Mouse (Mus musculus) neural tube, embryonic 15.5 days (tissue): Measurements from ENCODE around the gene Igdcc3. TPM values are rescaled to one million over a fixed set of nuclear protein-coding genes. Genes with fewer than 3 reads are reported as not detected.

Experiments
- ATAC-seq: fragments of 200-750 bp; cut with Nextera tagmentation; 2 replicates; pipeline ENCODE4 v1.8.0; 2017; ENCODE audit warnings: mild to moderate bottlenecking, moderate TSS enrichment, moderate library complexity; ENCODE audit not compliant: low FRiP score
- H3K27ac ChIP-seq: fragments of 300-500 bp; sonication (generic); replicated peaks from 2 replicates; pipeline ENCODE4 v1.5.1; 2015; ENCODE audit warnings: mild to moderate bottlenecking, inconsistent platforms
- H3K27me3 ChIP-seq: fragments of 300-500 bp; sonication (generic); replicated peaks from 2 replicates; pipeline ENCODE4 v1.6.1; 2015; ENCODE audit warnings: inconsistent platforms
- H3K36me3 ChIP-seq: fragments of 300-500 bp; sonication (generic); 2 replicates; pipeline ENCODE4 v1.6.1; 2015; ENCODE audit warnings: inconsistent platforms
- H3K4me1 ChIP-seq: fragments of 300-500 bp; sonication (generic); 2 replicates; pipeline ENCODE4 v1.6.1; 2015; ENCODE audit warnings: inconsistent platforms
- H3K4me2 ChIP-seq: fragments of 300-500 bp; sonication (generic); 2 replicates; pipeline ENCODE4 v1.6.1; 2015; ENCODE audit warnings: inconsistent platforms, mild to moderate bottlenecking, moderate library complexity
- H3K4me3 ChIP-seq: fragments of 300-500 bp; sonication (generic); replicated peaks from 2 replicates; pipeline ENCODE4 v1.5.1; 2015; ENCODE audit warnings: mild to moderate bottlenecking, inconsistent platforms
- H3K9ac ChIP-seq: fragments of 300-500 bp; sonication (generic); replicated peaks from 2 replicates; pipeline ENCODE4 v1.6.1; 2015; ENCODE audit warnings: mild to moderate bottlenecking, inconsistent platforms
- H3K9me3 ChIP-seq: fragments of 300-500 bp; sonication (generic); replicated peaks from 2 replicates; pipeline ENCODE4 v1.6.1; 2016; ENCODE audit warnings: inconsistent platforms
- WGBS: fragments of 180-500 bp; shearing (Covaris S2); methylation state at CpG from one replicate; pipeline ENCODE4 v1.1.7; 2015; ENCODE audit warnings: mixed read lengths; 5-methylcytosine and 5-hydroxymethylcytosine counted together
- polyA plus RNA-seq: library from polyadenylated mRNA; unstranded; fragments of >200 nt; fragmentation: Nextera tagmentation; extraction: Ambion mirVana; gene quantifications from 2 replicates; pipeline ENCODE4 v1.2.1, GENCODE M21; 2015

The Igdcc3 gene
- polyA plus RNA-seq, 1 experiment from 2014 or later, result 8.9 TPM

- ATAC-seq, result no peak
- WGBS, result 88% methylated on average over 2 of the region's 2 CpGs
- peaks cover 14% of the 10 kb centered on the region for H3K4me1 ChIP-seq
- H3K9ac ChIP-seq, result no peak overlapping the region
- H3K36me3 ChIP-seq, result peaks cover 35% of the 10 kb centered on the region
- no peak overlapping the region for H3K4me3 ChIP-seq
- no peaks in the 10 kb centered on the region for H3K27me3 ChIP-seq
- no peaks in the 10 kb centered on the region for H3K9me3 ChIP-seq
- no peak overlapping the region for H3K27ac ChIP-seq
- no peak overlapping the region for H3K4me2 ChIP-seq
These were observed 27.3 kb upstream of the Igdcc3 start for GRCm38 (mm10) chr9:65113694-65114093.

GRCm38 (mm10) chr9:65115891-65116290 is 25.1 kb upstream of the Igdcc3 start:
- H3K4me3 ChIP-seq, result no peak overlapping the region
- ATAC-seq, result no peak
- WGBS, result 73% methylated on average over 2 of the region's 2 CpGs

GRCm38 (mm10) chr9:65117516-65117915 is 23.5 kb upstream of the Igdcc3 start:
- no peak for ATAC-seq
- Histone ChIP-seq H3K4me3 (no peak overlapping the region), H3K4me2 (no peak overlapping the region), H3K27me3 (peaks cover 8% of the 10 kb centered on the region; the same call in 1 of the 2 replicates), H3K27ac (no peak overlapping the region), H3K9ac (no peak overlapping the region), H3K9me3 (no peaks in the 10 kb centered on the region), H3K4me1 (no peaks in the 10 kb centered on the region), H3K36me3 (peaks cover 38% of the 10 kb centered on the region)
- WGBS, result 71% methylated on average over 2 of the region's 2 CpGs

More at GRCm38 (mm10) chr9:65115891-65116290, 25.1 kb upstream of the Igdcc3 start:
- Histone ChIP-seq H3K9me3 (no peaks in the 10 kb centered on the region), H3K4me2 (no peak overlapping the region), H3K4me1 (no peaks in the 10 kb centered on the region), H3K9ac (no peak overlapping the region), H3K27ac (no peak overlapping the region), H3K36me3 (peaks cover 38% of the 10 kb centered on the region), H3K27me3 (no peaks in the 10 kb centered on the region)

- Histone ChIP-seq H3K4me1 (peaks cover 9% of the 10 kb centered on the region), H3K4me3 (no peak overlapping the region), H3K9ac (no peak overlapping the region), H3K4me2 (no peak overlapping the region), H3K27ac (no peak overlapping the region), H3K9me3 (no peaks in the 10 kb centered on the region), H3K36me3 (peaks cover 30% of the 10 kb centered on the region), H3K27me3 (peaks cover 20% of the 10 kb centered on the region)
- 12% methylated on average over 3 of the region's 3 CpGs for WGBS
- peak; percentile 48; the same call in 1 of the 2 replicates for ATAC-seq
These were observed 20.1 kb upstream of the Igdcc3 start for GRCm38 (mm10) chr9:65120935-65121334.

- no peak for ATAC-seq
- Histone ChIP-seq H3K4me2 (peak overlapping the region; percentile 27), H3K4me3 (0 out of 2 replicates have a peak overlapping the region, but pooled peaks have one; percentile 10), H3K27me3 (peaks cover 20% of the 10 kb centered on the region), H3K36me3 (peaks cover 25% of the 10 kb centered on the region), H3K27ac (no peak overlapping the region; the same call in 1 of the 2 replicates), H3K9me3 (no peaks in the 10 kb centered on the region), H3K9ac (no peak overlapping the region), H3K4me1 (peaks cover 9% of the 10 kb centered on the region)
- 14% methylated on average over 18 of the region's 18 CpGs for WGBS
These were observed 18.4 kb upstream of the Igdcc3 start for GRCm38 (mm10) chr9:65122545-65122944.

- Histone ChIP-seq H3K27me3 (peaks cover 20% of the 10 kb centered on the region), H3K27ac (no peak overlapping the region), H3K36me3 (peaks cover 16% of the 10 kb centered on the region), H3K4me3 (peak overlapping the region; percentile 35), H3K4me2 (peak overlapping the region; percentile 71), H3K9me3 (no peaks in the 10 kb centered on the region), H3K4me1 (peaks cover 12% of the 10 kb centered on the region), H3K9ac (peak overlapping the region; percentile 34)
- 3% methylated on average over 47 of the region's 48 CpGs for WGBS
- ATAC-seq, result no peak
These were observed 17.3 kb upstream of the Igdcc3 start for GRCm38 (mm10) chr9:65123552-65124168.

- Histone ChIP-seq H3K27me3 (peaks cover 9% of the 10 kb centered on the region), H3K36me3 (peaks cover 14% of the 10 kb centered on the region), H3K9me3 (no peaks in the 10 kb centered on the region), H3K27ac (no peak overlapping the region), H3K4me2 (peak overlapping the region; percentile 5), H3K4me1 (peaks cover 10% of the 10 kb centered on the region), H3K4me3 (no peak overlapping the region), H3K9ac (no peak overlapping the region)
- ATAC-seq, result no peak
- WGBS, result 10% methylated on average over 25 of the region's 25 CpGs
These were observed 12.7 kb upstream of the Igdcc3 start for GRCm38 (mm10) chr9:65128123-65128815.

GRCm38 (mm10) chr9:65131717-65132116 is 9.3 kb upstream of the Igdcc3 start:
- Histone ChIP-seq H3K4me1 (0 out of 2 replicates have a peak, but pooled peaks cover 5% of the 10 kb centered on the region), H3K4me3 (no peak overlapping the region), H3K27me3 (peaks cover 4% of the 10 kb centered on the region; the same call in 1 of the 2 replicates), H3K9ac (no peak overlapping the region), H3K9me3 (no peaks in the 10 kb centered on the region), H3K4me2 (no peak overlapping the region), H3K36me3 (peaks cover 18% of the 10 kb centered on the region), H3K27ac (no peak overlapping the region)
- no peak for ATAC-seq
- 90% methylated on average over 5 of the region's 5 CpGs for WGBS

- Histone ChIP-seq H3K4me3 (no peak overlapping the region), H3K27ac (no peak overlapping the region), H3K27me3 (peaks cover 4% of the 10 kb centered on the region; the same call in 1 of the 2 replicates), H3K9me3 (no peaks in the 10 kb centered on the region), H3K4me2 (no peak overlapping the region), H3K9ac (no peak overlapping the region), H3K36me3 (peaks cover 13% of the 10 kb centered on the region), H3K4me1 (0 out of 2 replicates have a peak, but pooled peaks cover 3% of the 10 kb centered on the region)
- peak; percentile 40; the same call in 1 of the 2 replicates for ATAC-seq
- 2% methylated on average over 9 of the region's 10 CpGs for WGBS
These were observed 7.2 kb upstream of the Igdcc3 start for GRCm38 (mm10) chr9:65133739-65134138.

- Histone ChIP-seq H3K4me3 (no peak overlapping the region), H3K4me1 (peaks cover 5% of the 10 kb centered on the region), H3K9me3 (no peaks in the 10 kb centered on the region), H3K27ac (no peak overlapping the region), H3K9ac (no peak overlapping the region), H3K36me3 (peaks cover 11% of the 10 kb centered on the region), H3K4me2 (no peak overlapping the region), H3K27me3 (peaks cover 4% of the 10 kb centered on the region; the same call in 1 of the 2 replicates)
- ATAC-seq, result no peak
- WGBS, result 80% methylated on average over 4 of the region's 4 CpGs
These were observed 5.9 kb upstream of the Igdcc3 start for GRCm38 (mm10) chr9:65135126-65135525.

GRCm38 (mm10) chr9:65140491-65140890 is 498 bp upstream of the Igdcc3 start:
- no peak for ATAC-seq
- Histone ChIP-seq H3K4me3 (peak overlapping the region; percentile 94), H3K36me3 (peaks cover 6% of the 10 kb centered on the region), H3K9ac (peak overlapping the region; percentile 94), H3K4me2 (peak overlapping the region; percentile 89), H3K4me1 (peaks cover 37% of the 10 kb centered on the region), H3K9me3 (no peaks in the 10 kb centered on the region), H3K27me3 (no peaks in the 10 kb centered on the region), H3K27ac (peak overlapping the region; percentile 95)
- WGBS, result 2% methylated on average over 8 of the region's 8 CpGs
